Mouse (Mus musculus): ENCODE results near the gene Ptpre. TPM values are rescaled to one million over a fixed set of nuclear protein-coding genes. Genes with fewer than 3 reads are reported as not detected.

Ptpre gene
- total and polyA plus RNA-seq, 2 experiments from 2014 or later = 6.9 to 10.9 TPM

GRCm38 (mm10) chr7:135639361-135639760 is 102.1 kb downstream of the Ptpre start:
- Histone ChIP-seq H3K4me2 (ENCODE audit: low read depth) (no peak overlapping the region), H3K36me3 (ENCODE audit: insufficient read depth) (no peaks in the 10 kb centered on the region), H3K4me1 (ENCODE audit: insufficient read depth) (peaks cover 15% of the 10 kb centered on the region; the same call in 1 of the 2 replicates), H3K27me3 (ENCODE audit: insufficient read depth, low read length) (no peaks in the 10 kb centered on the region), H3K27ac (ENCODE audit: low read depth, low read length) (no peak overlapping the region), H3K9ac (no peak overlapping the region), H3K9me3 (ENCODE audit: low read length) (no peaks in the 10 kb centered on the region), H3K4me3 (ENCODE audit: low read depth, low read length) (no peak overlapping the region)
- 7% methylated on average over 2 of the region's 2 CpGs for WGBS
- no peak for DNase-seq
- TF ChIP-seq CTCF (IDR thresholded peaks at IDR 0.05; ENCODE audit: low read depth) = no peak
- no peak for ATAC-seq

GRCm38 (mm10) chr7:135641698-135642507 is 104.6 kb downstream of the Ptpre start:
- peak overlapping the region; percentile 89 for H3K27ac ChIP-seq (ENCODE audit: low read depth, low read length)
- peak; percentile 88 for DNase-seq
- peaks cover 11% of the 10 kb centered on the region; the same call in 1 of the 2 replicates for H3K4me1 ChIP-seq (ENCODE audit: insufficient read depth)
- peak; percentile 91 for ATAC-seq
- TF ChIP-seq CTCF (IDR thresholded peaks at IDR 0.05; ENCODE audit: low read depth) = peak; percentile 83
- peak overlapping the region; percentile 30; the same call in 1 of the 2 replicates for H3K4me2 ChIP-seq (ENCODE audit: low read depth)
- H3K36me3 ChIP-seq (ENCODE audit: insufficient read depth) = no peaks in the 10 kb centered on the region
- H3K27me3 ChIP-seq (ENCODE audit: insufficient read depth, low read length) = no peaks in the 10 kb centered on the region
- H3K9me3 ChIP-seq (ENCODE audit: low read length) = no peaks in the 10 kb centered on the region
- H3K4me3 ChIP-seq (ENCODE audit: low read depth, low read length) = no peak overlapping the region
- H3K9ac ChIP-seq = no peak overlapping the region
- 17% methylated on average over 14 of the region's 14 CpGs for WGBS

- ATAC-seq (no peak), DNase-seq (no peak)
- Histone ChIP-seq H3K27ac (ENCODE audit: low read depth, low read length) (no peak overlapping the region), H3K9ac (no peak overlapping the region), H3K36me3 (ENCODE audit: insufficient read depth) (no peaks in the 10 kb centered on the region), H3K27me3 (ENCODE audit: insufficient read depth, low read length) (no peaks in the 10 kb centered on the region), H3K4me3 (ENCODE audit: low read depth, low read length) (no peak overlapping the region), H3K4me2 (ENCODE audit: low read depth) (no peak overlapping the region), H3K4me1 (ENCODE audit: insufficient read depth) (peaks cover 11% of the 10 kb centered on the region; the same call in 1 of the 2 replicates), H3K9me3 (ENCODE audit: low read length) (no peaks in the 10 kb centered on the region)
- TF ChIP-seq CTCF (IDR thresholded peaks at IDR 0.05; ENCODE audit: low read depth) = no peak
- WGBS = 79% methylated on average over 1 of the region's 1 CpGs
Observed at GRCm38 (mm10) chr7:135644452-135644851, 107.2 kb downstream of the Ptpre start.

- H3K9me3 ChIP-seq (ENCODE audit: low read length) = no peaks in the 10 kb centered on the region
- DNase-seq (no peak), ATAC-seq (no peak)
- 75% methylated on average over 6 of the region's 6 CpGs for WGBS
- no peak overlapping the region for H3K9ac ChIP-seq
- no peaks in the 10 kb centered on the region for H3K27me3 ChIP-seq (ENCODE audit: insufficient read depth, low read length)
- H3K4me3 ChIP-seq (ENCODE audit: low read depth, low read length) = no peak overlapping the region
- no peak overlapping the region for H3K27ac ChIP-seq (ENCODE audit: low read depth, low read length)
- H3K4me1 ChIP-seq (ENCODE audit: insufficient read depth) = no peaks in the 10 kb centered on the region
- H3K4me2 ChIP-seq (ENCODE audit: low read depth) = no peak overlapping the region
- no peak for TF ChIP-seq CTCF (IDR thresholded peaks at IDR 0.05; ENCODE audit: low read depth)
- no peaks in the 10 kb centered on the region for H3K36me3 ChIP-seq (ENCODE audit: insufficient read depth)
Observed at GRCm38 (mm10) chr7:135646976-135647375, 109.7 kb downstream of the Ptpre start.

GRCm38 (mm10) chr7:135648821-135649220 is 111.5 kb downstream of the Ptpre start:
- no peak for DNase-seq
- no peaks in the 10 kb centered on the region for H3K36me3 ChIP-seq (ENCODE audit: insufficient read depth)
- no peaks in the 10 kb centered on the region for H3K4me1 ChIP-seq (ENCODE audit: insufficient read depth)
- H3K27me3 ChIP-seq (ENCODE audit: insufficient read depth, low read length) = no peaks in the 10 kb centered on the region
- no peaks in the 10 kb centered on the region for H3K9me3 ChIP-seq (ENCODE audit: low read length)
- TF ChIP-seq CTCF (IDR thresholded peaks at IDR 0.05; ENCODE audit: low read depth) = no peak
- H3K4me2 ChIP-seq (ENCODE audit: low read depth) = no peak overlapping the region
- no peak overlapping the region for H3K27ac ChIP-seq (ENCODE audit: low read depth, low read length)
- no peak overlapping the region for H3K9ac ChIP-seq
- WGBS = 90% methylated on average over 8 of the region's 8 CpGs
- no peak for ATAC-seq
- no peak overlapping the region for H3K4me3 ChIP-seq (ENCODE audit: low read depth, low read length)

- H3K9ac ChIP-seq = no peak overlapping the region
- WGBS = 95% methylated on average over 1 of the region's 1 CpGs
- ATAC-seq (no peak), DNase-seq (no peak)
- H3K4me1 ChIP-seq (ENCODE audit: insufficient read depth) = no peaks in the 10 kb centered on the region
- no peak overlapping the region for H3K4me2 ChIP-seq (ENCODE audit: low read depth)
- no peak overlapping the region for H3K4me3 ChIP-seq (ENCODE audit: low read depth, low read length)
- no peak for TF ChIP-seq CTCF (IDR thresholded peaks at IDR 0.05; ENCODE audit: low read depth)
- H3K9me3 ChIP-seq (ENCODE audit: low read length) = no peaks in the 10 kb centered on the region
- no peaks in the 10 kb centered on the region for H3K27me3 ChIP-seq (ENCODE audit: insufficient read depth, low read length)
- no peak overlapping the region for H3K27ac ChIP-seq (ENCODE audit: low read depth, low read length)
- no peaks in the 10 kb centered on the region for H3K36me3 ChIP-seq (ENCODE audit: insufficient read depth)
Observed at GRCm38 (mm10) chr7:135649306-135649705, 112.0 kb downstream of the Ptpre start.

GRCm38 (mm10) chr7:135650061-135650460 is 112.8 kb downstream of the Ptpre start:
- Histone ChIP-seq H3K36me3 (ENCODE audit: insufficient read depth) (no peaks in the 10 kb centered on the region), H3K27ac (ENCODE audit: low read depth, low read length) (no peak overlapping the region), H3K4me2 (ENCODE audit: low read depth) (no peak overlapping the region), H3K27me3 (ENCODE audit: insufficient read depth, low read length) (no peaks in the 10 kb centered on the region), H3K9me3 (ENCODE audit: low read length) (no peaks in the 10 kb centered on the region), H3K9ac (no peak overlapping the region), H3K4me1 (ENCODE audit: insufficient read depth) (no peaks in the 10 kb centered on the region), H3K4me3 (ENCODE audit: low read depth, low read length) (no peak overlapping the region)
- no peak for TF ChIP-seq CTCF (IDR thresholded peaks at IDR 0.05; ENCODE audit: low read depth)
- no peak for DNase-seq
- no peak for ATAC-seq
- WGBS = 89% methylated on average over 5 of the region's 5 CpGs
